Mouse (Mus musculus) MEL (cell line): ENCODE data around the gene Ltv1. TPM values are rescaled to one million over a fixed set of nuclear protein-coding genes. Genes with fewer than 3 reads are reported as not detected.

Experiments
- DNase-seq: peaks from one replicate; pipeline ENCODE4 v3.0.0; 2011; ENCODE audit warnings: low read depth, low spot score
- H3K27ac ChIP-seq: 2 replicates; pipeline ENCODE4 v1.5.1; 2012; ENCODE audit warnings: low read depth, mild to moderate bottlenecking, control low read depth, low read length, moderate library complexity; ENCODE audit not compliant: control insufficient read depth
- H3K27me3 ChIP-seq, 2 experiments: fragments of 150-350 bp in 1 of 2; sonication (generic) in 1 of 2; 2 replicates each; pipeline ENCODE4 v1.6.1; 2012; ENCODE audit warnings: low read length in 2 of 2, mild to moderate bottlenecking in 2 of 2, improper control_type of control experiment in 1 of 2, moderate library complexity in 1 of 2; ENCODE audit not compliant: insufficient read depth in 2 of 2, control insufficient read depth in 1 of 2
- H3K36me3 ChIP-seq, 2 experiments: 2 replicates each; pipeline ENCODE4 v1.6.1; 2012 to 2014; ENCODE audit warnings: low read length in 2 of 2, improper control_type of control experiment in 1 of 2, inconsistent platforms in 1 of 2, mild to moderate bottlenecking in 1 of 2; ENCODE audit not compliant: insufficient read depth in 2 of 2, control insufficient read depth in 1 of 2
- H3K4me1 ChIP-seq, 2 experiments: fragments of 150-350 bp in 1 of 2; sonication (generic) in 1 of 2; 2 replicates each; pipeline ENCODE4 v1.6.1; 2012; ENCODE audit warnings: low read length in 2 of 2, improper control_type of control experiment in 1 of 2, mild to moderate bottlenecking in 1 of 2; ENCODE audit not compliant: insufficient read depth in 2 of 2, control insufficient read depth in 1 of 2
- H3K4me3 ChIP-seq, 2 experiments: fragments of 150-350 bp in 1 of 2; sonication (generic) in 1 of 2; 2 replicates each; pipeline ENCODE4 v1.5.1; 2012; ENCODE audit warnings: low read depth in 2 of 2, low read length in 2 of 2, mild to moderate bottlenecking in 2 of 2, moderate library complexity in 2 of 2, control low read depth in 1 of 2, improper control_type of control experiment in 1 of 2; ENCODE audit not compliant: control insufficient read depth in 1 of 2, insufficient read depth in 1 of 2
- H3K79me2 ChIP-seq: 2 replicates; pipeline ENCODE4 v1.6.1; 2012; ENCODE audit warnings: mild to moderate bottlenecking, low read length, moderate library complexity; ENCODE audit not compliant: control insufficient read depth, poor library complexity, insufficient read depth
- H3K9ac ChIP-seq: 2 replicates; pipeline ENCODE4 v1.6.1; 2012; ENCODE audit warnings: low read depth, mild to moderate bottlenecking, control low read depth, low read length, moderate library complexity; ENCODE audit not compliant: control insufficient read depth, poor library complexity, severe bottlenecking
- H3K9me3 ChIP-seq: fragments of 150-350 bp; sonication (generic); replicated peaks from 2 replicates; pipeline ENCODE4 v1.6.1; 2012; ENCODE audit warnings: mild to moderate bottlenecking, low read length, improper control_type of control experiment, moderate library complexity; ENCODE audit not compliant: insufficient read depth
- CHD2 ChIP-seq: IDR thresholded peaks from 2 replicates; pipeline ENCODE4 v1.6.1; 2011; ENCODE audit warnings: low read length, improper control_type of control experiment
- ELF1 ChIP-seq: IDR thresholded peaks from 2 replicates; pipeline ENCODE4 v1.6.1; 2014; ENCODE audit warnings: low read depth, mild to moderate bottlenecking, inconsistent platforms, low read length, improper control_type of control experiment, moderate library complexity
- EP300 ChIP-seq, 2 experiments: IDR thresholded peaks; 2 replicates each; pipeline ENCODE4 v1.6.1; 2011; ENCODE audit warnings: improper control_type of control experiment in 2 of 2, low read length in 2 of 2, low read depth in 1 of 2, mild to moderate bottlenecking in 1 of 2
- ETS1 ChIP-seq: IDR thresholded peaks from 2 replicates; pipeline ENCODE4 v1.6.1; 2012; ENCODE audit warnings: low read depth, mild to moderate bottlenecking, inconsistent platforms, low read length, improper control_type of control experiment, moderate library complexity
- GABPA ChIP-seq: IDR thresholded peaks from 2 replicates; pipeline ENCODE4 v1.6.1; 2012; ENCODE audit warnings: low read depth, mild to moderate bottlenecking, inconsistent platforms, low read length, improper control_type of control experiment, moderate library complexity
- GATA1 ChIP-seq: IDR thresholded peaks from 2 replicates; pipeline ENCODE4 v1.6.1; 2011; ENCODE audit warnings: low read depth, low read length, improper control_type of control experiment
- HCFC1 ChIP-seq: IDR thresholded peaks from 2 replicates; pipeline ENCODE4 v1.6.1; 2012; ENCODE audit warnings: low read depth, mild to moderate bottlenecking, inconsistent platforms, low read length, improper control_type of control experiment, moderate library complexity
- MAFK ChIP-seq: IDR thresholded peaks from 2 replicates; pipeline ENCODE4 v1.6.1; 2011; ENCODE audit warnings: low read depth, mild to moderate bottlenecking, low read length, improper control_type of control experiment, borderline replicate concordance
- MAZ ChIP-seq: IDR thresholded peaks from 2 replicates; pipeline ENCODE4 v1.6.1; 2012; ENCODE audit warnings: low read depth, mild to moderate bottlenecking, inconsistent platforms, low read length, improper control_type of control experiment
- MXI1 ChIP-seq: IDR thresholded peaks from 2 replicates; pipeline ENCODE4 v1.6.1; 2011; ENCODE audit warnings: mild to moderate bottlenecking, low read depth, low read length, improper control_type of control experiment
- MYB ChIP-seq: IDR thresholded peaks from 2 replicates; pipeline ENCODE4 v1.6.1; 2011; ENCODE audit warnings: mild to moderate bottlenecking, low read depth, low read length, improper control_type of control experiment
- RCOR1 ChIP-seq: IDR thresholded peaks from 2 replicates; pipeline ENCODE4 v1.6.1; 2012; ENCODE audit warnings: low read depth, mild to moderate bottlenecking, inconsistent platforms, low read length, improper control_type of control experiment
- SIN3A ChIP-seq: IDR thresholded peaks from 2 replicates; pipeline ENCODE4 v1.6.1; 2012; ENCODE audit warnings: low read length, improper control_type of control experiment, inconsistent platforms
- SMC3 ChIP-seq: IDR thresholded peaks from 2 replicates; pipeline ENCODE4 v1.6.1; 2011; ENCODE audit warnings: low read depth, low read length, improper control_type of control experiment
- TAL1 ChIP-seq: IDR thresholded peaks from 2 replicates; pipeline ENCODE4 v1.6.1; 2012; ENCODE audit warnings: mild to moderate bottlenecking, inconsistent platforms, low read length, moderate library complexity, mixed read lengths
- TBP ChIP-seq: IDR thresholded peaks from 2 replicates; pipeline ENCODE4 v1.8.0; 2011; ENCODE audit warnings: low read depth, low read length, improper control_type of control experiment
- TCF12 ChIP-seq: IDR thresholded peaks from 2 replicates; pipeline ENCODE4 v1.6.1; 2014; ENCODE audit warnings: low read depth, mild to moderate bottlenecking, inconsistent platforms, low read length, improper control_type of control experiment, moderate library complexity
- USF1 ChIP-seq: IDR thresholded peaks from 2 replicates; pipeline ENCODE4 v1.6.1; 2014; ENCODE audit warnings: low read depth, mild to moderate bottlenecking, inconsistent platforms, low read length, improper control_type of control experiment, moderate library complexity
- USF2 ChIP-seq, 2 experiments: IDR thresholded peaks; 2 replicates each; pipeline ENCODE4 v1.6.1; 2011 to 2012; ENCODE audit warnings: improper control_type of control experiment in 2 of 2, low read length in 2 of 2, borderline replicate concordance in 1 of 2, inconsistent platforms in 1 of 2, low read depth in 1 of 2, mild to moderate bottlenecking in 1 of 2; ENCODE audit not compliant: insufficient read depth in 1 of 2
- ZC3H11A ChIP-seq: IDR thresholded peaks from 2 replicates; pipeline ENCODE4 v1.6.1; 2012; ENCODE audit warnings: low read depth, mild to moderate bottlenecking, inconsistent platforms, low read length, improper control_type of control experiment
- ZKSCAN1 ChIP-seq: IDR thresholded peaks from 2 replicates; pipeline ENCODE4 v1.6.1; 2012; ENCODE audit warnings: low read depth, mild to moderate bottlenecking, inconsistent platforms, low read length, improper control_type of control experiment, moderate library complexity
- ZMIZ1 ChIP-seq: IDR thresholded peaks from 2 replicates; pipeline ENCODE4 v1.6.1; 2012; ENCODE audit warnings: low read depth, mild to moderate bottlenecking, inconsistent platforms, low read length, improper control_type of control experiment, moderate library complexity
- ZNF384 ChIP-seq: IDR thresholded peaks from 2 replicates; pipeline ENCODE4 v1.6.1; 2012; ENCODE audit warnings: low read depth, mild to moderate bottlenecking, inconsistent platforms, low read length, improper control_type of control experiment
- polyA plus RNA-seq, 2 experiments: library from polyadenylated mRNA; stranded (reverse) in 1 of 2; unstranded in 1 of 2; fragments of >175 nt in 1 of 2; fragments of >200 nt in 1 of 2; gene quantifications; 2 replicates each; pipeline versions ENCODE4 v1.2.1 to v1.2.4; 2012; ENCODE audit warnings: low replicate concordance in 2 of 2, low read depth in 1 of 2; ENCODE audit not compliant: insufficient read length in 2 of 2, insufficient read depth in 1 of 2, missing spikeins in 1 of 2
- total RNA-seq: library from RNA; depleted of rRNA; stranded (reverse); fragments of 300-350 nt; gene quantifications from 2 replicates; pipeline ENCODE4 v1.2.3, GENCODE M21; 2012

The Ltv1 gene
- total and polyA plus RNA-seq, 3 experiments, result 29.4 to 58.1 TPM; not detected in 1

GRCm38 (mm10) chr10:13172798-13173221, 20.2 kb downstream of the Ltv1 start:
- Histone ChIP-seq H3K9ac (no peak overlapping the region), H3K4me1 (peaks cover 2 to 3% of the 10 kb centered on the region in 2 experiments; a peak in 3 of 4 replicates), H3K79me2 (no peaks in the 10 kb centered on the region), H3K27ac (no peak overlapping the region), H3K9me3 (no peaks in the 10 kb centered on the region), H3K4me3 (no peak overlapping the region), H3K36me3 (peaks cover 0 to 3% of the 10 kb centered on the region in 2 experiments; a peak in 1 of 4 replicates), H3K27me3 (no peaks in the 10 kb centered on the region)
- no peak for TF ChIP-seq MAFK
- TF ChIP-seq ETS1, result no peak
- TF ChIP-seq ELF1, result no peak
- no peak for TF ChIP-seq GATA1
- TF ChIP-seq MYB, result no peak
- no peak for TF ChIP-seq ZMIZ1
- TF ChIP-seq ZNF384, result no peak
- TF ChIP-seq USF1, result no peak
- TF ChIP-seq SMC3, result no peak
- no peak for TF ChIP-seq ZKSCAN1
- no peak for TF ChIP-seq TAL1
- no peak for TF ChIP-seq TBP
- TF ChIP-seq EP300 (IDR thresholded peaks at IDR 0.05; ENCODE audit: low read depth in 1 of 2, low read length in 2 of 2), result no peak
- no peak for TF ChIP-seq TCF12
- TF ChIP-seq HCFC1, result no peak
- no peak for TF ChIP-seq USF2 (IDR thresholded peaks at IDR 0.05; ENCODE audit: borderline replicate concordance in 1 of 2, insufficient read depth in 1 of 2, low read depth in 1 of 2, low read length in 2 of 2)
- TF ChIP-seq SIN3A, result no peak
- no peak for DNase-seq

GRCm38 (mm10) chr10:13171461-13171860, 21.5 kb downstream of the Ltv1 start:
- Histone ChIP-seq H3K36me3 (peaks cover 0 to 3% of the 10 kb centered on the region in 2 experiments; a peak in 1 of 4 replicates), H3K4me3 (no peak overlapping the region), H3K4me1 (peaks cover 2 to 3% of the 10 kb centered on the region in 2 experiments; a peak in 3 of 4 replicates), H3K9me3 (no peaks in the 10 kb centered on the region), H3K27me3 (no peaks in the 10 kb centered on the region), H3K27ac (no peak overlapping the region), H3K79me2 (no peaks in the 10 kb centered on the region), H3K9ac (no peak overlapping the region)
- no peak for TF ChIP-seq ZNF384
- no peak for TF ChIP-seq EP300 (IDR thresholded peaks at IDR 0.05; ENCODE audit: low read depth in 1 of 2, low read length in 2 of 2)
- no peak for TF ChIP-seq GABPA
- no peak for TF ChIP-seq GATA1
- TF ChIP-seq MXI1, result no peak
- no peak for TF ChIP-seq MYB
- TF ChIP-seq MAZ, result no peak
- no peak for TF ChIP-seq CHD2
- TF ChIP-seq ELF1, result no peak
- TF ChIP-seq ZC3H11A, result no peak
- TF ChIP-seq MAFK, result no peak
- TF ChIP-seq RCOR1, result no peak
- TF ChIP-seq ZMIZ1, result no peak
- no peak for DNase-seq
